Mouse (Mus musculus) ZHBTc4 (cell line): ENCODE results near the gene Fam19a1.

ENCODE experiments used
- DNase-seq: peaks from one replicate; pipeline ENCODE4 v3.0.0-alpha.2; 2011; ENCODE audit warnings: low read depth, low spot score

Fam19a1 gene

GRCm38 (mm10) chr6:96258651-96259050 lies 145.7 kb downstream of the Fam19a1 start:
- no peak for DNase-seq

- DNase-seq, result no peak
Measured at GRCm38 (mm10) chr6:96266456-96266855, 153.5 kb downstream of the Fam19a1 start.

GRCm38 (mm10) chr6:96268788-96269187 lies 155.8 kb downstream of the Fam19a1 start:
- no peak for DNase-seq

- DNase-seq, result no peak
Measured at GRCm38 (mm10) chr6:96270436-96270835, 157.5 kb downstream of the Fam19a1 start.

- no peak for DNase-seq
Measured at GRCm38 (mm10) chr6:96283731-96284130, 170.8 kb downstream of the Fam19a1 start.

GRCm38 (mm10) chr6:96284590-96284989 lies 171.6 kb downstream of the Fam19a1 start:
- DNase-seq, result no peak

GRCm38 (mm10) chr6:96286276-96286675 lies 173.3 kb downstream of the Fam19a1 start:
- DNase-seq, result no peak

GRCm38 (mm10) chr6:96287377-96287776 lies 174.4 kb downstream of the Fam19a1 start:
- peak; percentile 82 for DNase-seq

GRCm38 (mm10) chr6:96289672-96290071 lies 176.7 kb downstream of the Fam19a1 start:
- peak; percentile 83 for DNase-seq

- no peak for DNase-seq
Measured at GRCm38 (mm10) chr6:96347491-96347890, 234.5 kb downstream of the Fam19a1 start.

- DNase-seq, result no peak
Measured at GRCm38 (mm10) chr6:96349446-96350025, 236.6 kb downstream of the Fam19a1 start.

- DNase-seq, result no peak
Measured at GRCm38 (mm10) chr6:96369544-96369943, 256.6 kb downstream of the Fam19a1 start.

GRCm38 (mm10) chr6:96372848-96373247 lies 259.9 kb downstream of the Fam19a1 start:
- no peak for DNase-seq

GRCm38 (mm10) chr6:96373274-96373673 lies 260.3 kb downstream of the Fam19a1 start:
- no peak for DNase-seq

- no peak for DNase-seq
Measured at GRCm38 (mm10) chr6:96376773-96377172, 263.8 kb downstream of the Fam19a1 start.

GRCm38 (mm10) chr6:96379229-96379628 lies 266.3 kb downstream of the Fam19a1 start:
- DNase-seq, result no peak

- peak; percentile 57 for DNase-seq
Measured at GRCm38 (mm10) chr6:96384441-96384840, 271.5 kb downstream of the Fam19a1 start.

- DNase-seq, result no peak
Measured at GRCm38 (mm10) chr6:96418866-96419265, 305.9 kb downstream of the Fam19a1 start.

- DNase-seq, result no peak
Measured at GRCm38 (mm10) chr6:96419704-96420382, 306.9 kb downstream of the Fam19a1 start.

- DNase-seq, result peak; percentile 18
Measured at GRCm38 (mm10) chr6:96420515-96420914, 307.6 kb downstream of the Fam19a1 start.

- no peak for DNase-seq
Measured at GRCm38 (mm10) chr6:96429390-96429789, 316.4 kb downstream of the Fam19a1 start.

- DNase-seq, result peak; percentile 7
Measured at GRCm38 (mm10) chr6:96432397-96432796, 319.4 kb downstream of the Fam19a1 start.

- DNase-seq, result no peak
Measured at GRCm38 (mm10) chr6:96433896-96434295, 320.9 kb downstream of the Fam19a1 start.
